Mouse (Mus musculus): ENCODE results near the gene Capn1. TPM values are rescaled to one million over a fixed set of nuclear protein-coding genes. Genes with fewer than 3 reads are reported as not detected.

Capn1 gene
- polyA plus RNA-seq, 1 experiment from 2014 or later, result 3.9 TPM

- H3K9ac ChIP-seq (ENCODE audit: low read length), result no peak overlapping the region; the same call in 1 of the 2 replicates
- ATAC-seq (ENCODE audit: low FRiP score) (no peak), DNase-seq (ENCODE audit: low spot score, missing footprints) (no peak)
- no peak overlapping the region for H3K4me3 ChIP-seq (ENCODE audit: low read depth, low read length)
- no peak overlapping the region for H3K4me2 ChIP-seq
- no peak overlapping the region for H3K27ac ChIP-seq (ENCODE audit: low read depth, low read length)
- H3K36me3 ChIP-seq (ENCODE audit: control insufficient read depth, insufficient read depth, low read length), result no peaks in the 10 kb centered on the region
- no peaks in the 10 kb centered on the region for H3K27me3 ChIP-seq (ENCODE audit: control insufficient read depth, insufficient read depth, low read length)
- no peaks in the 10 kb centered on the region for H3K9me3 ChIP-seq (ENCODE audit: control insufficient read depth, low read length)
- whole genome bisulfite sequencing, result 67% methylated on average over 11 of the region's 11 CpGs
- no peaks in the 10 kb centered on the region for H3K4me1 ChIP-seq (ENCODE audit: control insufficient read depth, insufficient read depth, low read length)
Observed at GRCm38 (mm10) chr19:6005541-6005940, 10.2 kb downstream of the Capn1 start.

- Histone ChIP-seq H3K4me1 (ENCODE audit: control insufficient read depth, insufficient read depth, low read length) (no peaks in the 10 kb centered on the region), H3K9ac (ENCODE audit: low read length) (no peak overlapping the region), H3K4me2 (no peak overlapping the region), H3K9me3 (ENCODE audit: control insufficient read depth, low read length) (no peaks in the 10 kb centered on the region), H3K36me3 (ENCODE audit: control insufficient read depth, insufficient read depth, low read length) (no peaks in the 10 kb centered on the region), H3K4me3 (ENCODE audit: low read depth, low read length) (no peak overlapping the region), H3K27ac (ENCODE audit: low read depth, low read length) (no peak overlapping the region), H3K27me3 (ENCODE audit: control insufficient read depth, insufficient read depth, low read length) (no peaks in the 10 kb centered on the region)
- ATAC-seq (ENCODE audit: low FRiP score) (no peak), DNase-seq (ENCODE audit: low spot score, missing footprints) (no peak)
- WGBS, result 76% methylated on average over 5 of the region's 5 CpGs
Observed at GRCm38 (mm10) chr19:5999969-6000368, 15.7 kb downstream of the Capn1 start.

GRCm38 (mm10) chr19:5998180-5998579, 17.5 kb downstream of the Capn1 start:
- H3K4me2 ChIP-seq, result no peak overlapping the region
- no peak overlapping the region for H3K4me3 ChIP-seq (ENCODE audit: low read depth, low read length)
- DNase-seq (ENCODE audit: low spot score, missing footprints) (no peak), ATAC-seq (ENCODE audit: low FRiP score) (no peak)
- WGBS, result 81% methylated on average over 3 of the region's 3 CpGs
- H3K9ac ChIP-seq (ENCODE audit: low read length), result no peak overlapping the region
- H3K27me3 ChIP-seq (ENCODE audit: control insufficient read depth, insufficient read depth, low read length), result no peaks in the 10 kb centered on the region
- no peaks in the 10 kb centered on the region for H3K9me3 ChIP-seq (ENCODE audit: control insufficient read depth, low read length)
- no peaks in the 10 kb centered on the region for H3K4me1 ChIP-seq (ENCODE audit: control insufficient read depth, insufficient read depth, low read length)
- no peaks in the 10 kb centered on the region for H3K36me3 ChIP-seq (ENCODE audit: control insufficient read depth, insufficient read depth, low read length)
- no peak overlapping the region for H3K27ac ChIP-seq (ENCODE audit: low read depth, low read length)

GRCm38 (mm10) chr19:5994711-5995110, 21.0 kb downstream of the Capn1 start:
- Histone ChIP-seq H3K9ac (ENCODE audit: low read length) (no peak overlapping the region), H3K4me2 (no peak overlapping the region), H3K9me3 (ENCODE audit: control insufficient read depth, low read length) (no peaks in the 10 kb centered on the region), H3K27me3 (ENCODE audit: control insufficient read depth, insufficient read depth, low read length) (no peaks in the 10 kb centered on the region), H3K4me1 (ENCODE audit: control insufficient read depth, insufficient read depth, low read length) (no peaks in the 10 kb centered on the region), H3K27ac (ENCODE audit: low read depth, low read length) (no peak overlapping the region), H3K36me3 (ENCODE audit: control insufficient read depth, insufficient read depth, low read length) (no peaks in the 10 kb centered on the region), H3K4me3 (ENCODE audit: low read depth, low read length) (no peak overlapping the region)
- 86% methylated on average over 14 of the region's 14 CpGs for WGBS
- DNase-seq (ENCODE audit: low spot score, missing footprints) (no peak), ATAC-seq (ENCODE audit: low FRiP score) (no peak)

- Histone ChIP-seq H3K4me1 (ENCODE audit: control insufficient read depth, insufficient read depth, low read length) (peaks cover 5% of the 10 kb centered on the region), H3K9me3 (ENCODE audit: control insufficient read depth, low read length) (no peaks in the 10 kb centered on the region), H3K27ac (ENCODE audit: low read depth, low read length) (no peak overlapping the region), H3K9ac (ENCODE audit: low read length) (no peak overlapping the region), H3K4me2 (no peak overlapping the region), H3K36me3 (ENCODE audit: control insufficient read depth, insufficient read depth, low read length) (no peaks in the 10 kb centered on the region), H3K4me3 (ENCODE audit: low read depth, low read length) (no peak overlapping the region), H3K27me3 (ENCODE audit: control insufficient read depth, insufficient read depth, low read length) (no peaks in the 10 kb centered on the region)
- ATAC-seq (ENCODE audit: low FRiP score) (no peak), DNase-seq (ENCODE audit: low spot score, missing footprints) (no peak)
- 89% methylated on average over 7 of the region's 7 CpGs for WGBS
Observed at GRCm38 (mm10) chr19:5992012-5992411, 23.7 kb downstream of the Capn1 start.

GRCm38 (mm10) chr19:5991467-5991866, 24.2 kb downstream of the Capn1 start:
- Histone ChIP-seq H3K9me3 (ENCODE audit: control insufficient read depth, low read length) (no peaks in the 10 kb centered on the region), H3K27me3 (ENCODE audit: control insufficient read depth, insufficient read depth, low read length) (no peaks in the 10 kb centered on the region), H3K36me3 (ENCODE audit: control insufficient read depth, insufficient read depth, low read length) (no peaks in the 10 kb centered on the region), H3K4me3 (ENCODE audit: low read depth, low read length) (no peak overlapping the region), H3K27ac (ENCODE audit: low read depth, low read length) (no peak overlapping the region), H3K9ac (ENCODE audit: low read length) (no peak overlapping the region), H3K4me2 (no peak overlapping the region), H3K4me1 (ENCODE audit: control insufficient read depth, insufficient read depth, low read length) (peaks cover 5% of the 10 kb centered on the region)
- WGBS, result 87% methylated on average over 7 of the region's 7 CpGs
- ATAC-seq (ENCODE audit: low FRiP score) (no peak), DNase-seq (ENCODE audit: low spot score, missing footprints) (no peak)

GRCm38 (mm10) chr19:5990921-5991320, 24.8 kb downstream of the Capn1 start:
- H3K27me3 ChIP-seq (ENCODE audit: control insufficient read depth, insufficient read depth, low read length), result no peaks in the 10 kb centered on the region
- ATAC-seq (ENCODE audit: low FRiP score) (no peak), DNase-seq (ENCODE audit: low spot score, missing footprints) (no peak)
- no peaks in the 10 kb centered on the region for H3K9me3 ChIP-seq (ENCODE audit: control insufficient read depth, low read length)
- H3K4me1 ChIP-seq (ENCODE audit: control insufficient read depth, insufficient read depth, low read length), result peaks cover 5% of the 10 kb centered on the region
- H3K4me3 ChIP-seq (ENCODE audit: low read depth, low read length), result no peak overlapping the region
- no peak overlapping the region for H3K9ac ChIP-seq (ENCODE audit: low read length)
- no peaks in the 10 kb centered on the region for H3K36me3 ChIP-seq (ENCODE audit: control insufficient read depth, insufficient read depth, low read length)
- no peak overlapping the region for H3K4me2 ChIP-seq
- no peak overlapping the region for H3K27ac ChIP-seq (ENCODE audit: low read depth, low read length)
- 50% methylated on average over 1 of the region's 1 CpGs for WGBS

GRCm38 (mm10) chr19:5990033-5990432, 25.7 kb downstream of the Capn1 start:
- ATAC-seq (ENCODE audit: low FRiP score), result no peak
- H3K9me3 ChIP-seq (ENCODE audit: control insufficient read depth, low read length), result no peaks in the 10 kb centered on the region
- H3K4me2 ChIP-seq, result no peak overlapping the region
- H3K4me3 ChIP-seq (ENCODE audit: low read depth, low read length), result no peak overlapping the region
- WGBS, result 94% methylated on average over 12 of the region's 12 CpGs
- peaks cover 5% of the 10 kb centered on the region for H3K4me1 ChIP-seq (ENCODE audit: control insufficient read depth, insufficient read depth, low read length)
- H3K27me3 ChIP-seq (ENCODE audit: control insufficient read depth, insufficient read depth, low read length), result no peaks in the 10 kb centered on the region
- no peaks in the 10 kb centered on the region for H3K36me3 ChIP-seq (ENCODE audit: control insufficient read depth, insufficient read depth, low read length)
- no peak for DNase-seq (ENCODE audit: low spot score, missing footprints)
- no peak overlapping the region for H3K27ac ChIP-seq (ENCODE audit: low read depth, low read length)
- H3K9ac ChIP-seq (ENCODE audit: low read length), result no peak overlapping the region

- Histone ChIP-seq H3K4me2 (no peak overlapping the region), H3K9me3 (ENCODE audit: control insufficient read depth, low read length) (no peaks in the 10 kb centered on the region), H3K4me1 (ENCODE audit: control insufficient read depth, insufficient read depth, low read length) (peaks cover 5% of the 10 kb centered on the region), H3K27me3 (ENCODE audit: control insufficient read depth, insufficient read depth, low read length) (no peaks in the 10 kb centered on the region), H3K9ac (ENCODE audit: low read length) (peak overlapping the region; percentile 62), H3K36me3 (ENCODE audit: control insufficient read depth, insufficient read depth, low read length) (no peaks in the 10 kb centered on the region), H3K27ac (ENCODE audit: low read depth, low read length) (no peak overlapping the region), H3K4me3 (ENCODE audit: low read depth, low read length) (no peak overlapping the region)
- ATAC-seq (ENCODE audit: low FRiP score), result no peak
- no peak for DNase-seq (ENCODE audit: low spot score, missing footprints)
- 72% methylated on average over 6 of the region's 6 CpGs for WGBS
Observed at GRCm38 (mm10) chr19:5989585-5989984, 26.1 kb downstream of the Capn1 start.

Data from midbrain, embryonic 11.5 days (tissue).